Mouse (Mus musculus) cerebellum, postnatal 10 days (tissue): ENCODE results near the gene Tmem140.

Experiments used
- DNase-seq, 2 experiments: peaks; one replicate each; pipeline ENCODE4 v3.0.0; 2021; ENCODE audit warnings: mixed read lengths in 2 of 2

The Tmem140 gene

GRCm38 (mm10) chr6:34909631-34910345 lies 46.8 kb downstream of the Tmem140 start:
- no peak for DNase-seq

GRCm38 (mm10) chr6:34910371-34911219 lies 47.6 kb downstream of the Tmem140 start, which contains the start of gene Wdr91:
Gene Wdr91, minus strand, starts transcription at chr6:34910876.
- peak; percentile 99 for DNase-seq

DNA sequence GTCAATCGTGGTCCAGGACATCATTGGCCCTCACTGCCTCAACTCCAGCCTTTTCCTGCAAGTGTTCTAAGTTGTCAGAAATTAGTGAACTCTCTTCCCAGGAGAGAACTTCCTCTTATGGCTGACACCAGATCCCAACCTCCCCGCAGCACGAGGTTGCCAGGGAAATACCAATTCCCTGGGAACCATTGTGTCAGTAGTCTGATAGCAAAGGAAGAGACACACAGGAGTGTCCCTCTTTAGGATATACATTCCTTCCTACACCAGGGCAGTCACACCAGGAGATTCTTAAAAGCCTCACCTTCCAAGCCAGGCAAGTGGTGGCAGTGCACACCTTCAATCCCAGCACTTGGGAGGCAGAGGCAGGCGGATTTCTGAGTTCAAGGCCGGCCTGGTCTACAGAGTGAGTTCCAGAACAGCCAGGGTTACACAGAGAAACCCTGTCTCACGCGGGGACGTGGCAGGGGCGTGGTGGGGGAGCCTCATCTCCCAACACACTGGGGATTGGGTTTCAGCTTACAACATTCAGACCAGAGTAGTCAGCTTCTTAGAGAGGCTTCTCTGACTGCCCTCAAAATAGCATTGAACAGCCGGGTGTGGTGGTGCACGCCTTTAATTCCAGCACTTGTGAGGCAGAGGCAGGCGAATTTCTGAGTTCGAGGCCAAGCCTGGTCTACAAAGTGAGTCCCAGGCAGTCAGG lies 50.5 kb downstream of the Tmem140 start:
- DNase-seq, result no peak

DNA sequence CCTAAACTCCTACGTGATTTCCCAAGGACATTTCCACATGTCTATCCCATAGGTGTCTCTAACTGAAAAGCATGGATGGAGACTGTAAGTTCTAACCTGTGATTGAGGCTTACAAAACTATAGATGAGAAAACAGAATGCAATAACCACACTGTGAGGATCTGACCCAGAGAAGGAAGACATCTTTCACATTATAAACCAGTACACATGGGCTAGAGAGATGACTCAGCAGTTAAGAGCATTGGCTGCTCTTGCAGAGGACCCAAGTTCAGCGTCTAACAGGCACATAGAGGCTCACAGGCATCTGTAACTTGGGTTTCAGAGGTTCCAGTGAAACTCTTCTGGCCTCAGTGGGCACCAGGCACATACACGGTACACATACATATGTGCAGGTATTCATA lies 51.5 kb downstream of the Tmem140 start:
- no peak for DNase-seq

GRCm38 (mm10) chr6:34919146-34919545 lies 56.2 kb downstream of the Tmem140 start:
- no peak for DNase-seq

- DNase-seq, result no peak
Observed at GRCm38 (mm10) chr6:34919956-34920355, 57.0 kb downstream of the Tmem140 start, which contains the start of gene Stra8. Gene Stra8, plus strand, starts transcription at chr6:34920163.

- no peak for DNase-seq
Observed at GRCm38 (mm10) chr6:34920631-34921030, 57.7 kb downstream of the Tmem140 start.

- DNase-seq, result peak; percentile 34 to 48
Observed at GRCm38 (mm10) chr6:34921941-34922340, 59.0 kb downstream of the Tmem140 start.
